Mouse (Mus musculus): ENCODE measurements at regions not wholly inside any gene's neighbourhood (a gene's known extent, or its start where the extent isn't known, plus 50 kb on each side); places are given as distances from the start of the nearest gene placed in this dataset.

DNA sequence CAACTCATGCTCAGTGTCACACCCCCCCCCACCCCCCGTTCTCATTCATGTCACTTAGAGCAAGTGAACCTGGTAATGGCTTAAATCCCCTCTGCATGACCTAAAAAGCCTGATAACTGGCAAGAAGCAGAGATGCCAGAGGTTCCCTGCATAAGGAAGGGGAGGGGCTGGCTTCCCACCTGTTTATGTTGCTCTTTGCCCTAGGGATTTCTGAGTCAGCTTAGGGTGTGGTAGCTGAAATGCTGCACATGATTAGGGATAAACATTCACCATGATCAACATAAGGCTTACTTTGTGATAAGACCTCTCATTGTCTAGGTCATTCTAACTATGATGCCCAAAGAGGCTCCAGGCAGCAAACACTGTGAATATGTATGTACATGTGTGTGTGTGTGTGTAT lies 72.7 kb upstream of the A230072I06Rik start:
- TF ChIP-seq POLR2A (IDR thresholded peaks at IDR 0.05; ENCODE audit: low read depth, low read length) (no peak), CTCF (conservative IDR thresholded peaks at IDR 0.05; ENCODE audit: insufficient read depth, insufficient read length, low read depth, low read length) (no peak)
